Mouse (Mus musculus) MEL (cell line): ENCODE data around the gene Orai1. TPM values are rescaled to one million over a fixed set of nuclear protein-coding genes. Genes with fewer than 3 reads are reported as not detected.

Experiments
- DNase-seq: peaks from one replicate; pipeline ENCODE4 v3.0.0; 2011; ENCODE audit warnings: low read depth, low spot score
- H3K27ac ChIP-seq: 2 replicates; pipeline ENCODE4 v1.5.1; 2012; ENCODE audit warnings: low read depth, mild to moderate bottlenecking, control low read depth, low read length, moderate library complexity; ENCODE audit not compliant: control insufficient read depth
- H3K27me3 ChIP-seq, 2 experiments: fragments of 150-350 bp in 1 of 2; sonication (generic) in 1 of 2; 2 replicates each; pipeline ENCODE4 v1.6.1; 2012; ENCODE audit warnings: low read length in 2 of 2, mild to moderate bottlenecking in 2 of 2, improper control_type of control experiment in 1 of 2, moderate library complexity in 1 of 2; ENCODE audit not compliant: insufficient read depth in 2 of 2, control insufficient read depth in 1 of 2
- H3K36me3 ChIP-seq, 2 experiments: 2 replicates each; pipeline ENCODE4 v1.6.1; 2012 to 2014; ENCODE audit warnings: low read length in 2 of 2, improper control_type of control experiment in 1 of 2, inconsistent platforms in 1 of 2, mild to moderate bottlenecking in 1 of 2; ENCODE audit not compliant: insufficient read depth in 2 of 2, control insufficient read depth in 1 of 2
- H3K4me1 ChIP-seq, 2 experiments: fragments of 150-350 bp in 1 of 2; sonication (generic) in 1 of 2; 2 replicates each; pipeline ENCODE4 v1.6.1; 2012; ENCODE audit warnings: low read length in 2 of 2, improper control_type of control experiment in 1 of 2, mild to moderate bottlenecking in 1 of 2; ENCODE audit not compliant: insufficient read depth in 2 of 2, control insufficient read depth in 1 of 2
- H3K4me3 ChIP-seq, 2 experiments: fragments of 150-350 bp in 1 of 2; sonication (generic) in 1 of 2; 2 replicates each; pipeline ENCODE4 v1.5.1; 2012; ENCODE audit warnings: low read depth in 2 of 2, low read length in 2 of 2, mild to moderate bottlenecking in 2 of 2, moderate library complexity in 2 of 2, control low read depth in 1 of 2, improper control_type of control experiment in 1 of 2; ENCODE audit not compliant: control insufficient read depth in 1 of 2, insufficient read depth in 1 of 2
- H3K79me2 ChIP-seq: 2 replicates; pipeline ENCODE4 v1.6.1; 2012; ENCODE audit warnings: mild to moderate bottlenecking, low read length, moderate library complexity; ENCODE audit not compliant: control insufficient read depth, poor library complexity, insufficient read depth
- H3K9ac ChIP-seq: 2 replicates; pipeline ENCODE4 v1.6.1; 2012; ENCODE audit warnings: low read depth, mild to moderate bottlenecking, control low read depth, low read length, moderate library complexity; ENCODE audit not compliant: control insufficient read depth, poor library complexity, severe bottlenecking
- H3K9me3 ChIP-seq: fragments of 150-350 bp; sonication (generic); replicated peaks from 2 replicates; pipeline ENCODE4 v1.6.1; 2012; ENCODE audit warnings: mild to moderate bottlenecking, low read length, improper control_type of control experiment, moderate library complexity; ENCODE audit not compliant: insufficient read depth
- BHLHE40 ChIP-seq: IDR thresholded peaks from 2 replicates; pipeline ENCODE4 v1.6.1; 2012; ENCODE audit warnings: low read depth, mild to moderate bottlenecking, inconsistent platforms, low read length, improper control_type of control experiment, borderline replicate concordance
- CTCF ChIP-seq, 3 experiments: IDR thresholded peaks in 2 of 3; conservative IDR thresholded peaks in 1 of 3; 2 replicates each; pipeline ENCODE4 v1.5.1; 2011 to 2012; ENCODE audit warnings: low read length in 3 of 3, low read depth in 2 of 3, mild to moderate bottlenecking in 2 of 3, improper control_type of control experiment in 1 of 3, inconsistent platforms in 1 of 3, mixed read lengths in 1 of 3, moderate library complexity in 1 of 3; ENCODE audit not compliant: control insufficient read depth in 1 of 3, insufficient read depth in 1 of 3, poor library complexity in 1 of 3, severe bottlenecking in 1 of 3
- E2F4 ChIP-seq: IDR thresholded peaks from 2 replicates; pipeline ENCODE4 v1.6.1; 2011; ENCODE audit warnings: low read depth, low read length, improper control_type of control experiment, borderline replicate concordance
- GABPA ChIP-seq: IDR thresholded peaks from 2 replicates; pipeline ENCODE4 v1.6.1; 2012; ENCODE audit warnings: low read depth, mild to moderate bottlenecking, inconsistent platforms, low read length, improper control_type of control experiment, moderate library complexity
- GATA1 ChIP-seq: IDR thresholded peaks from 2 replicates; pipeline ENCODE4 v1.6.1; 2011; ENCODE audit warnings: low read depth, low read length, improper control_type of control experiment
- JUND ChIP-seq: IDR thresholded peaks from 2 replicates; pipeline ENCODE4 v1.6.1; 2011; ENCODE audit warnings: low read depth, mild to moderate bottlenecking, improper control_type of control experiment, low read length
- MAFK ChIP-seq: IDR thresholded peaks from 2 replicates; pipeline ENCODE4 v1.6.1; 2011; ENCODE audit warnings: low read depth, mild to moderate bottlenecking, low read length, improper control_type of control experiment, borderline replicate concordance
- MAX ChIP-seq: IDR thresholded peaks from 2 replicates; pipeline ENCODE4 v1.6.1; 2011; ENCODE audit warnings: low read length, improper control_type of control experiment
- MAZ ChIP-seq: IDR thresholded peaks from 2 replicates; pipeline ENCODE4 v1.6.1; 2012; ENCODE audit warnings: low read depth, mild to moderate bottlenecking, inconsistent platforms, low read length, improper control_type of control experiment
- MXI1 ChIP-seq: IDR thresholded peaks from 2 replicates; pipeline ENCODE4 v1.6.1; 2011; ENCODE audit warnings: mild to moderate bottlenecking, low read depth, low read length, improper control_type of control experiment
- MYB ChIP-seq: IDR thresholded peaks from 2 replicates; pipeline ENCODE4 v1.6.1; 2011; ENCODE audit warnings: mild to moderate bottlenecking, low read depth, low read length, improper control_type of control experiment
- MYC ChIP-seq: IDR thresholded peaks from 2 replicates; pipeline ENCODE4 v1.6.1; 2011; ENCODE audit warnings: low read depth, mild to moderate bottlenecking, low read length, improper control_type of control experiment, moderate library complexity
- NRF1 ChIP-seq: IDR thresholded peaks from 2 replicates; pipeline ENCODE4 v1.6.1; 2014; ENCODE audit warnings: low read depth, mild to moderate bottlenecking, inconsistent platforms, low read length, improper control_type of control experiment, moderate library complexity; ENCODE audit not compliant: poor library complexity, insufficient read depth, severe bottlenecking
- POLR2A ChIP-seq, 2 experiments: IDR thresholded peaks; 2 replicates each; pipeline ENCODE4 v1.6.1; 2011 to 2012; ENCODE audit warnings: low read length in 2 of 2, mild to moderate bottlenecking in 2 of 2, control low read depth in 1 of 2, improper control_type of control experiment in 1 of 2, low read depth in 1 of 2, moderate library complexity in 1 of 2; ENCODE audit not compliant: control insufficient read depth in 1 of 2, insufficient read depth in 1 of 2, poor library complexity in 1 of 2
- POLR2AphosphoS2 ChIP-seq: IDR thresholded peaks from 2 replicates; pipeline ENCODE4 v1.6.1; 2011; ENCODE audit warnings: low read length, improper control_type of control experiment
- POLR2AphosphoS5 ChIP-seq: IDR thresholded peaks from 2 replicates; pipeline ENCODE4 v1.6.1; 2012; ENCODE audit warnings: low read depth, borderline replicate concordance, mild to moderate bottlenecking, inconsistent platforms, low read length, moderate library complexity, mixed read lengths
- RCOR1 ChIP-seq: IDR thresholded peaks from 2 replicates; pipeline ENCODE4 v1.6.1; 2012; ENCODE audit warnings: low read depth, mild to moderate bottlenecking, inconsistent platforms, low read length, improper control_type of control experiment
- SIN3A ChIP-seq: IDR thresholded peaks from 2 replicates; pipeline ENCODE4 v1.6.1; 2012; ENCODE audit warnings: low read length, improper control_type of control experiment, inconsistent platforms
- SMC3 ChIP-seq: IDR thresholded peaks from 2 replicates; pipeline ENCODE4 v1.6.1; 2011; ENCODE audit warnings: low read depth, low read length, improper control_type of control experiment
- TAL1 ChIP-seq: IDR thresholded peaks from 2 replicates; pipeline ENCODE4 v1.6.1; 2012; ENCODE audit warnings: mild to moderate bottlenecking, inconsistent platforms, low read length, moderate library complexity, mixed read lengths
- TBP ChIP-seq: IDR thresholded peaks from 2 replicates; pipeline ENCODE4 v1.8.0; 2011; ENCODE audit warnings: low read depth, low read length, improper control_type of control experiment
- TCF12 ChIP-seq: IDR thresholded peaks from 2 replicates; pipeline ENCODE4 v1.6.1; 2014; ENCODE audit warnings: low read depth, mild to moderate bottlenecking, inconsistent platforms, low read length, improper control_type of control experiment, moderate library complexity
- UBTF ChIP-seq: IDR thresholded peaks from 2 replicates; pipeline ENCODE4 v1.6.1; 2012; ENCODE audit warnings: low read depth, mild to moderate bottlenecking, inconsistent platforms, low read length, improper control_type of control experiment, moderate library complexity, borderline replicate concordance; ENCODE audit not compliant: insufficient read depth
- USF1 ChIP-seq: IDR thresholded peaks from 2 replicates; pipeline ENCODE4 v1.6.1; 2014; ENCODE audit warnings: low read depth, mild to moderate bottlenecking, inconsistent platforms, low read length, improper control_type of control experiment, moderate library complexity
- USF2 ChIP-seq, 2 experiments: IDR thresholded peaks; 2 replicates each; pipeline ENCODE4 v1.6.1; 2011 to 2012; ENCODE audit warnings: improper control_type of control experiment in 2 of 2, low read length in 2 of 2, borderline replicate concordance in 1 of 2, inconsistent platforms in 1 of 2, low read depth in 1 of 2, mild to moderate bottlenecking in 1 of 2; ENCODE audit not compliant: insufficient read depth in 1 of 2
- ZC3H11A ChIP-seq: IDR thresholded peaks from 2 replicates; pipeline ENCODE4 v1.6.1; 2012; ENCODE audit warnings: low read depth, mild to moderate bottlenecking, inconsistent platforms, low read length, improper control_type of control experiment
- ZNF384 ChIP-seq: IDR thresholded peaks from 2 replicates; pipeline ENCODE4 v1.6.1; 2012; ENCODE audit warnings: low read depth, mild to moderate bottlenecking, inconsistent platforms, low read length, improper control_type of control experiment
- polyA plus RNA-seq, 2 experiments: library from polyadenylated mRNA; stranded (reverse) in 1 of 2; unstranded in 1 of 2; fragments of >175 nt in 1 of 2; fragments of >200 nt in 1 of 2; gene quantifications; 2 replicates each; pipeline versions ENCODE4 v1.2.1 to v1.2.4; 2012; ENCODE audit warnings: low replicate concordance in 2 of 2, low read depth in 1 of 2; ENCODE audit not compliant: insufficient read length in 2 of 2, insufficient read depth in 1 of 2, missing spikeins in 1 of 2
- total RNA-seq: library from RNA; depleted of rRNA; stranded (reverse); fragments of 300-350 nt; gene quantifications from 2 replicates; pipeline ENCODE4 v1.2.3, GENCODE M21; 2012

Orai1 gene
- total and polyA plus RNA-seq, 3 experiments, result 4.7 to 13.3 TPM; not detected in 1

DNA sequence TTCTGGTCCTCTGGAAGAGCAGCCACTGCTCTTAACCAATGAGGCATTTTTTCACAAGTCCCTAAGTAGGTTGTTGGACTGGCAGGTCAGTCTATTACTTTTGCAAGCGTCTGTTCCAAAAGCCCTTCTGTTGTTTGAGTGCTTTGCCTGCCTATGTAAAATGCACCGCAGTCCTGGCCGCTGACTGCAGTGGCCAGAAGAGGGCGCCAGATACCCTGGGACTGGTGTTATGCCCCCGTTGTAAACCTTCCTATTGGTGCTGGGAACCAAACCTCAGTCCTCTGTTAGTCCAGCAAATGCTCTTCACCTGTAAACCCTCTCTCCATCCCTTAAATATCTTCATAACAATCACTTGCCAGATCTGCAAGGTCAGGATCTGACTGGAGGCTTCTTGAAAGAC is 36.9 kb downstream of the Orai1 start:
- Histone ChIP-seq H3K4me3 (no peak overlapping the region), H3K27ac (no peak overlapping the region), H3K4me1 (no peaks in the 10 kb centered on the region), H3K36me3 (no peaks in the 10 kb centered on the region), H3K27me3 (peaks cover 2 to 3% of the 10 kb centered on the region in 2 experiments; a peak in 2 of 4 replicates), H3K9me3 (no peaks in the 10 kb centered on the region), H3K9ac (no peak overlapping the region), H3K79me2 (no peaks in the 10 kb centered on the region)
- no peak for DNase-seq
- no peak for TF ChIP-seq POLR2A (IDR thresholded peaks at IDR 0.05; ENCODE audit: control insufficient read depth in 1 of 2, insufficient read depth in 1 of 2, low read depth in 1 of 2, low read length in 2 of 2, poor library complexity in 1 of 2)
- TF ChIP-seq CTCF (IDR thresholded peaks at IDR 0.05 in 2 of 3, conservative IDR thresholded peaks at IDR 0.05 in 1 of 3; ENCODE audit: control insufficient read depth in 1 of 3, insufficient read depth in 1 of 3, low read depth in 2 of 3, low read length in 3 of 3, poor library complexity in 1 of 3, severe bottlenecking in 1 of 3), result peak; percentile 50 to 71 (median 51)
- TF ChIP-seq MYC, result no peak
- TF ChIP-seq BHLHE40, result no peak
- TF ChIP-seq MAFK, result no peak
- TF ChIP-seq MYB, result no peak
- no peak for TF ChIP-seq SIN3A
- no peak for TF ChIP-seq JUND
- no peak for TF ChIP-seq ZNF384
- no peak for TF ChIP-seq USF1
- TF ChIP-seq GATA1, result no peak
- no peak for TF ChIP-seq MAZ
- TF ChIP-seq SMC3, result 0 out of 2 replicates have a peak, but pooled peaks have one; percentile 18
- no peak for TF ChIP-seq USF2 (IDR thresholded peaks at IDR 0.05; ENCODE audit: borderline replicate concordance in 1 of 2, insufficient read depth in 1 of 2, low read depth in 1 of 2, low read length in 2 of 2)
- no peak for TF ChIP-seq E2F4
- TF ChIP-seq GABPA, result no peak

DNA sequence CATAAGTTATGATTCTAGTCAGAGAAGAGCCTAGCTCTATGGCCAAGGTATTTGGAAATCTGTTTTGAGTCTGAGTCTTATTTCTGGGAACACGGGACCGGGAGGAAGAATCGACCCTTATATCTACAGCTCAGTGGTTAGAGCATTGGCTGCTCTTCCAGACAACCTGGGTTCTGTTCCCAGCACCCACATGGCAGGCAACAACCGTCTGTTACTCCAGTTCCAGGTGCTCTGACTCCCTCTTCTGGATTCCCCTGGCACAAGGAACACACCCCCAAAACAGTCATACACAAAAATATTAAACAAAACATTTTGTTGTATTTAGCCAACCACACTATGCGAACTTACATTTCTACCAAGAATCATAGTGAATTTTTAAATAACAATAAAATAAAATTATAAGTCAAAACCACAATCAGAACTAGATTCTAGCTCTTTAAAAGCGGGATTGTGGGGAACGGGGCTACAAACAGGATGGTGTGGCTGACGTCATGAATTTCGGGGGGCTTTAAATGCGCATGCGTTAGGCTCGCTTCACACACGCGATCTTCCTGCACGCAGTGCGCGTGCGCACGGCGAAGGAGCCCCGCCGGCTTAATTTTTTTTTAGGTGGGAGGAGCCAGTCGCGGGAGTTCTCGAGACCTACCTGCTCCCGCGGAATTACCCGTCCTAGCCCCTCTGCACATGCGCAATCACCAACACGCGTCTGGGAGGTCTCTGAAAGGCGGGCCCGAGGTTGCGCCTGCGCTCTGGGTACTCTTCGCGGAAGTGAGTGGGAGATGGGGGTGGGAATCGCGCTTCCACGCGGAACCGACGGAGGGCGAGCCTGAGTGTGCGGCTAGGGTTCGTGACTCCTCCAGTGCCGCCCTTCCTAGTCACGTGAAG is 42.7 kb downstream of the Orai1 start:
- no peaks in the 10 kb centered on the region for H3K27me3 ChIP-seq
- TF ChIP-seq POLR2A (IDR thresholded peaks at IDR 0.05; ENCODE audit: control insufficient read depth in 1 of 2, insufficient read depth in 1 of 2, low read depth in 1 of 2, low read length in 2 of 2, poor library complexity in 1 of 2) (peak; percentile 44 to 91; a peak in 2 of 4 replicates), CTCF (IDR thresholded peaks at IDR 0.05 in 2 of 3, conservative IDR thresholded peaks at IDR 0.05 in 1 of 3; ENCODE audit: control insufficient read depth in 1 of 3, insufficient read depth in 1 of 3, low read depth in 2 of 3, low read length in 3 of 3, poor library complexity in 1 of 3, severe bottlenecking in 1 of 3) (peak in 2 of 3 experiments; percentile 31 to 34; a peak in 4 of 6 replicates), TBP (peak; percentile 67; the same call in 1 of the 2 replicates), MAZ (no peak), TAL1 (no peak), UBTF (no peak), USF1 (peak; percentile 94), ZC3H11A (no peak), SIN3A (peak; percentile 69), SMC3 (no peak), RCOR1 (no peak), MXI1 (peak; percentile 82), JUND (no peak), POLR2AphosphoS2 (no peak; the same call in 1 of the 2 replicates), POLR2AphosphoS5 (no peak), NRF1 (peak; percentile 96), MYB (no peak), GATA1 (no peak), TCF12 (peak; percentile 39; the same call in 1 of the 2 replicates), MAX (peak; percentile 88)

More for the DNA sequence above, 42.7 kb downstream of the Orai1 start:
- peak overlapping the region; percentile 90 for H3K27ac ChIP-seq
- peak overlapping the region; percentile 88 for H3K9ac ChIP-seq
- no peaks in the 10 kb centered on the region for H3K9me3 ChIP-seq
- DNase-seq, result peak; percentile 99
- H3K4me1 ChIP-seq, result peaks cover 0 to 12% of the 10 kb centered on the region in 2 experiments; a peak in 3 of 4 replicates
- H3K4me3 ChIP-seq, result peak overlapping the region; percentile 58 to 72
- H3K79me2 ChIP-seq, result no peaks in the 10 kb centered on the region; the same call in 1 of the 2 replicates
- peaks cover 0 to 13% of the 10 kb centered on the region in 2 experiments; a peak in 2 of 4 replicates for H3K36me3 ChIP-seq
